Mouse (Mus musculus) MN1 (cell line): ENCODE results near the gene Catsperd.
"Not testable (repeated sequence)": the region's sequence is repeated elsewhere in the genome, so short reads cannot be mapped to it uniquely, and the experiment has no call there.

Experiments
- DNase-seq: peaks from one replicate; pipeline ENCODE4 v3.0.0-alpha.2; 2016; ENCODE audit warnings: low spot score

Catsperd gene

DNA sequence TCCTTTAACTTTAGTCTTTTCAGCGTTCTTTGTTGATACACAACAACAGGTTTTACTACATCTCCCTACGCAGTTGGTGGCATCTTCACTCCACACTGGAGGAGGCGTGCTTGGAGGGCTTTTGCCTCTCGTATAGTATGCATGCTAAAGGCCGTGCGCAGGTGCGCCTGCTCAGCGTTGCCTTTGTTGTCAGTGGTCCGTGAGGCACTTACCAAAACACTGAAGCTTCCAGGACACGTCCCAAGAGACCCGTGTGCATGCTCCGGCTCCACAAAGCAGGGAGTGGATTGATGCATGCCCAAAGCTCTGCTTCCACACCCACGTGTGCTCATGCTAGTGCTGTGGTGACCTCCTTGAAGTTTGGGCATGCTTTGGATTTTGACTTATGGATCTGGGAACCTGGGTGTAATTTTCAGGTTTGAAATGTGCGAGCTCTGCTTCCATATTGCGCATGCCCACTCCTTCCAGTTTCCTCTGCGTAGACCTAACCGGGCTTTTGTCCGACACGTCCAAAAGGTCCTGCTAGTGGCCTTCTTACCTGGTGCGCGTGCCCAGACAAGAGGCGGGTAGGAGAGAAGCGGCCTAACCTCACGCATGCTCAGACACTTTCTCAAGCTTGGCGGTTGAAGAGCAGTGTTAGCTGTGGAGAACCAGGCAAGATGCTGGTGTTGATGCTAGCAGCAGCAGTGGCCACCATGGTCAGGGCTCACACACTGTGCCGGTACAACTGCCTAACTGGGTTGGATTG is at the start of gene Catsperd:
Gene Catsperd, plus strand, starts transcription at position 614 of the 748 bp plus-strand sequence.
- DNase-seq, result peak; percentile 83

DNA sequence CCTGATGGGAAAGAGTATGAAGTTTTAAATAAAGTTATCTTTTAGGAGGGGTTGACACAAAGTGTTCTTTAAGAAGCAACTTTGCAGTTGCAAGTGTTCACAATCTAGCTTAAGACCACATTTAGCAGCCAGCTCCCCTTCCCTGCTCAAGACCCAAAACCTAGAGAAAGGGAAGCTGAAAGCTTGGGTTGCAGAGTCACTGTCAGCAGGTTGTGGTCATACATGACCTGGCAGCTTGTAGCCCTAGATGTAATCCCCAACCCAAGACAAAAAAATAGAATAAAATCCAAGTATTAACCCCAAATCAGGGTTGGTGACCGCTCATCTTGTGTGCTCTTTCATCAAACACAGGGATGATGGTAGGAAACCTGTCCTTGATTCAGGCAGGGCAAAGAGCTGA is 44.9 kb upstream of the Catsperd start:
- no peak for DNase-seq

DNA sequence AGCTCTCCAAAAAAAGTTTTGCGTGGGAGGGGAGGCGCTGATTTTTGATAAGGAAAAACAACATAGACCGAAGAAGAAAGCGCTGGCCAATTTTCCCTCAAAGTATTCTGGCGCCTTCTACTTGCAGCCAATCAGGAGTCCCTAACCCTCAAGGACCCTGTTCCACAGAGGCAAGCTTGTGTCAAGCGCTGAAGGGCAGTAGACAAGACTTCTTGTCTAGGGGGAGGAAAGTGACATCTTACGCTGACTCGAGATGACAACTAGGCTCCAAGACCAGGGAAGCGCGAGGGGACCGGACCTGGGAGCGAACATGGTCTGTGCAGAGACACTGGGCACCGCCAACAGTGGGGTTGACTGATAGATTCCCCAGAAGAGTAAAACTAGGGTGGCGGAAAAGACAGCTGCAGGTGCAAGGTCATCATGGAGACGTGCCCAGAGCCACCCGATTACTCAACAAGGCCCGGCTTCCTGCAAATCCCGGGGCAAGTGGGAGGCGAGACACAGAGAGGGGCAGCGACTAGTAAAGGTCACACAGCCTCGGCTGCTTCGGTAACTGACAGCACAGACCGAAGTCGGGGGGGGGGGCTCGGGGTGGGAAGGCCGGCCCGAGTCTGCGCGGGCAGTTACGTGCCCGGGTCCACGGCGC is 44.2 kb upstream of the Catsperd start:
- peak; percentile 65 for DNase-seq

DNA sequence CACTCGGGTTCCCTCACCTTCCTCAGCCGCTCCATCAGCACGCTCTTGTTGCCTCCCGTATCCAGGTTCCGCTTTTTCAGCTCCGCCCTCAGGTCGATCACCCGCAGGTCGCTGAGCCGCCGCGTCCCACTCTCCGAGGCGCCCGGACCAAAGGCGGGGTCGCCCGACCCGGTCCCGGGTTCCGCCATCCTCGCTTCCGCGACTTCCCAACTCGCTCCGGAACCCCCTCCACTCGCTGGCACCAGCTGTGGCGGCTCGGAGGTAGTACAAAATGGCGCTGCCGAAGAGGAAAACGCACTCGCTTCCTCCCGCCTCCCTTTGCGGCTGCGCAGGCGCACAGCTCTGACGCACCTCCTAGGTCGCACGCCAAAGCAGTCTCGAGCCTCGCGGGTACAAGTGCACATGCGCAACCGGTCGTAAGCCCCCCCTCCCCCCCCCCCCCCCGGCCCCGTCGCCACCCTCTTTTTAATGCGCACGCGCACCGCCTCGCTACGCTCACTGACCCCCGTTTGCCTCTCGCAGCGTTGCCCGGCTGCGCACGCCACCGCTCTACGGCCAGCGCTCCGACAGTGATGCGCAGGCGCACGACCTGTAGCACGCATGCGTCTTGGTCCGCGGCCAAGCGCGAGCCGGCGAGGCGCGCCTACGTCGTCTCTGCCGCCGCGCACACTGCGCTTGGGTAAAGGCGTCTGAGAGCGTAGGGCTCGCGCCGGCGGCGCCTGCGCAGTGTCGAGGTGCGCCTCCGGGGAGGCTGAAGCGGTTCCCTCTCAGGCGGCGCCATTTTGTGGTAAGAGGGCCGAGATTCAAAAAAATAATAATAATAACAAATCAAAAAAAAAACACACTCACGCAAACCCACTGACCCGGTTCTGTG is 43.4 kb upstream of the Catsperd start, which contains the start of the genes Safb2 and Safb:
Gene Safb2, minus strand, starts transcription at position 329 of the 874 bp plus-strand sequence.
Gene Safb, plus strand, starts transcription at position 569 of the 874 bp plus-strand sequence.
- peak; percentile 100 for DNase-seq

DNA sequence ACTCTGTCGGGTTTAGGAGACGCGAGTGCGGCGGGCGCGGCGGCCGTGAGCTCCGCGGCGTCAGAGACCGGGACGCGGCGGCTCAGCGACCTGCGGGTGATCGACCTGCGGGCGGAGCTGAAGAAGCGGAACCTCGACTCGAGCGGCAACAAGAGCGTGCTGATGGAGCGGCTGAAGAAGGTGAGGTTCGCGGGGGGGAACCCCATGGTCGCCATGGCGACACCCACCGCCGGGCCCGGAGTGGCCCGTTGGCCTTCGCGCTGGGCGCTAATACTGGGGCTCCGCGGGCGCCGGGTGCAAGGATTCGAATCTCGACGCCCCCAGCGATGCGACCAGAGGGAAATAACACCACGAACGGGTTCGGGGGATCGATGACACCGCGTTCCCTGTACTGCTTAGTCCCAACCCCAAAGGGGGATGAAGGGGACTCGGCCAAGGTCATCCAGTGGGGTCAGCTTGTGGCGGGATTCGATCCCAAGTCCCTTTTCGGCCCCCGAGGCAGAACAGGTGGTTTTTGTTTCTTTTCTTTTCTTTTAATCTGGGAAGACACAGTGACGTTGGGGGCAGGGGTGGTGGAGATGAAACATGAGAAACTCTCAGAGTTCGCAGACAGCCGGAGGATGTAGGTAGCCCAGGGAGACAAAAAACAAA is 42.6 kb upstream of the Catsperd start:
- DNase-seq, result peak; percentile 68

DNA sequence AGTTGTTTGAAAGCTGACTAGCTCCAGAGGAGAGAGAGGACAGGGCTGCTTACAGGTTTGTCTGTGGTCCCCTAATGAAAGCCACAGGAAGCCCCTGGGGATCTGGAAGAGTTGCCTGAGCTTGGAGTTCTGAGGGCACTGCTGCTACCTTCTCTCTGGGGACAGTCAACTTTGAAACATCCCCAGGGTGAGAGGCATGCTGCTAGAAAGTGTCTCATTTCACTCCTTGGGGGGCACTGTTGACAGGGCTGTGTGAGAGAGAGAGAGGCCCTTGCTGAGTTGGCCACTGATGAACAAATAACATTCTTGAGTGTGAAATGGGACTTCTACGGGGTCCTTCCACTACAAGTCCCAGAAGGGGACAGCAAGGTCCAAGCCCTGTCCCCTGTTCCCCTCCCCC is 40.2 kb upstream of the Catsperd start:
- no peak for DNase-seq

DNA sequence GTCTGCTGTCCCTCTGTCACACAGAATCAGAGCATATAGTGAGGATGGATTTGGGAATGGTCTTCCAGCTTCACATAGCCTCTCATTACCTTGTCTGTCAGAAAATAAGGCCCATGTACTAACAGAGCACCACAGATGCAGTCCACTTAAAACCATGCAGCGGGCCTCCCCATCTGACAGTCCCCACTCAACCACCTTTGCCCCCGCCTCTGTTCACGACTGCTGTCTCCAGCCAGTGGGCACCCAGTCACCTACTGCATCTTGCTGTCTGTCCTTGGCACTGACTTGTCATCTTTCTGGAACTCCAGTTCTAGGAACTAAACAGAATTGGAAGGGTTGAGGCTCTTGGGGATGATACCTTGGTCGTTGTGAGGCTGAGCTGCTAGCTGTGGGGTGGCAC is 39.0 kb upstream of the Catsperd start:
- DNase-seq, result no peak

DNA sequence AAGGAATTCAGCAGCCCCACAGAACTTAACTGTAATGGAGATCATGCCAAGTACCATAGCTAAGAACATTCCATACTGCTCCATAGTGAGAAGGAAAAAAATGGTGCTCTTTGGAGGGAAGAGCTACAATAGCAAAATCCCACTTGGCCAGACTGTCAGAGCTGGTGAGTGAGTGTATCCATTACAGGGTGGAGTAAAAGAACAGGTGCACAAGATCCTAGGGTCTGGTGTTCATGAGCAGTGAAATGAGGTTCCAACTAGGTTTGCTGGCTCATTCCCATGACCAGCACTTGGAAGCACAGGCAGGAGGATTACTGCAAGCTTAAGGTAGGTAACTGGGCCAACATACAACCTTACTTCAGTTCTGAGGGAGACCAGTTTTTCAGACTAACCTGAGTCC is 35.4 kb upstream of the Catsperd start:
- no peak for DNase-seq

DNA sequence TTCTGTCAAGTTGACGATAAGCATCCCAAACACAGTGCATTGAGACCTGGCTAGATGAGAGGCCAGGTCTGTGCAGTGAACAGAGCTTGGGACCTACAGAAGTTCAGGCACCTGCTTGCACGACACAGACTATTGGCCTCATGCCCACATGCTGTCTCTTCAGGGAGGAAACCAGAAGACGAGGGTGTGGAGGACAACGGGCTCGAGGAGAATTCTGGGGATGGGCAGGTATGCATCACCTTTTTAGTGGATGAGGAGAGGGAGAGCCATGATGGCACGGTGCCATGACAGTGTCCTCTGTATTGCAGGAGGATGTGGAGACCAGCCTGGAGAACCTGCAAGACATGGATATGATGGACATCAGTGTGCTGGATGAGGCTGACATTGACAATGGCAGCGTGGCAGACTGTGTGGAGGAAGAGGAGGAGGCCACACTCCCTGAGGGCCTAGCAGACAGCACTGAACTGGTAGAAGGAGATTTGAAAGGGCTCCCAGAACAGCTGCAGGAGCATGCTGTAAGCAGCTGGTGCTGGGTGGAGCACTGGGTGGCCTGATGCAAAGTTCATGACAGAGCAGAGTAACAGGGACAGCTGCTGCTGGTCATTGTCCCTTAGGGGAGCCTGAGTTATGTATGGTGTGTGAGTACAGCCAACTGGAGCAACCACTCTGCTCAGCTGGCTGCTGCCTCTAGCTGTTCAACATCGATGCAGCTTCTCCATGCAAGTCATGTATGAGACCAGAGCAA is 34.2 kb upstream of the Catsperd start:
- no peak for DNase-seq

DNA sequence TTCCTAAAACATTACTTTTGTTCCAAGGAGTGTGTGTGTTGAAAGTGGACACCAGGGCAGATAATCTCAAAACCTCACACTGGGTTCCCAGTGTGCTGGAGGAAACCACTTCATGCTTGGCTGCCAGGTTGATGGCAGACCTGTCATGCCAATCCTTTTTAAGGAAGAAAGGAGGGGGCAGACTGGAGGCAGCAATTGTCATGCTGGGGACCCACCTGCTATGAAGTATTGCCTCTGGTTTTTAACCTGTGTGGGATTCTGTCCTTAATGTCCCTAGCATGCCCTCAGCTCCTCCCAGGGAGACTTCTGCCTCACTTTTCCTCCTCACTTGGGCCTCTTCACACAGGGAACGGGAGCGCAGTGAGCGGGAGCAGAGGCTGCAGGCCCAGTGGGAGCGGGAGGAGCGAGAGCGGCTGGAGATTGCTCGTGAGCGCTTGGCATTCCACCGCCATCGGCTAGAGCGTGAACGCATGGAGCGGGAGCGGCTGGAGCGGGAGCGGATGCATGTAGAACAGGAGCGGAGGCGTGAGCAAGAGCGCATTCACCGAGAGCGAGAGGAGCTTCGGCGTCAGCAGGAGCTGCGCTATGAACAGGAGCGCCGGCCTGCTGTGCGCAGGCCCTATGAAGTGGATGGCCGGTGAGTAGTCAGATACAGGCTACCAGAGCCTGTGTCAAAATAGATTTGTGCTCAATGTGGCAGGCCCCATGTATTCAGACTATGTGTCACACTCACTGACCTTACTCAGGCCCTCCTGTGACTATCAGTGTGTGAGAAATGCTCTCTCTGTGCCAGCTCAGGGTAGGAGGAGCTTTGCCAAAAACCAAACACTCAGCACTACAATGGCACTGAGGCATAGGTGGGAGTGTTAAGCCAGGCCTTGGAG is 24.5 kb upstream of the Catsperd start:
- DNase-seq, result no peak

DNA sequence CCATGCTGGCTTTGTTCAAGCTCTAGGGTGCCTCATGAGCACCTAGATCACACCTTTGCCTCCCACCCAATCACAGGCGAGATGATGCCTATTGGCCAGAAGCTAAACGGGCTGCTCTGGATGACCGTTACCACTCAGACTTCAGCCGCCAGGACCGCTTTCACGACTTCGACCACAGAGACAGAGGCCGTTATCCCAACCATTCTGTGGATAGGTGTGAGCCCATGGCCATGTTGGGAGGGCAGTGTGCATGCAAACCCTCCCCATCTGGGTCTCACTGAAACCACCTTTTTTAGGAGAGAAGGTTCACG is 23.9 kb upstream of the Catsperd start:
- no peak for DNase-seq

DNA sequence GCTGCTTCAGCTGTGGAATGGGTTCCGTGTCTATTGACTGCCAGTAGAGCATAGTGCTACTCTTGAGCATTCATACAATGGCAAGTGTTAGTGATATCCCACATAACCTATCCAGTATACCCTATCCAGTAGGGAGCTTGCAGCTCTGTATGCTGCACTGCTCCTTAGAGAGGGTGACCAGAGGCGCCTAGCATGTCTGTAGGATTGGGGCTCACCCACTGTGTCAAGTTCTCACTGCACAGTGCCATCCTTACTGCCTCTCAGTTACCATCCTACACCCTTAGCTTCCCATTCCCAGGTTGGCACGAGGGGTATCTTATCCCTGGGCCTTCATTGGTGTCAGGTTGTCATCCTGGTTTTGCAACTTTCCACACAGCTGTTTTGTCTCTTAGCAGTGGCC is 23.5 kb upstream of the Catsperd start:
- no peak for DNase-seq

DNA sequence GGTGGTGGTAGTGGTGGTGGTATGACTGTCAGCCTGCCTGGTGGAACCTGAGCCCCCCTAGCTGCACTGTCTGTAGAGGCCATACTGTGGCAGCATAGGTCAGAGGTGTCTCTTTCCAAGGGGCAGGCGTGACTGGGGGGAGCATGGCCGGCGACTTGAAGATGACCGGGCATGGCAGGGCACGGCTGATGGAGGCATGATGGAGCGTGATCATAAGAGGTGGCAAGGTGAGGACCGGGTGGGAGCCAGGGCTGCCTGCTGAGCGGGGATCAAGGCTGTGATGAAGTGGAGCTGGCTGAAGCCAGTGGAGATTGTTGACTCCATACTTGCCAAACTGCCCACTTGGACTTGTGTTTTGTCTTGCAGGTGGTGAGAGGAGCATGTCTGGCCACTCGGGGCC is 22.5 kb upstream of the Catsperd start:
- no peak for DNase-seq

DNA sequence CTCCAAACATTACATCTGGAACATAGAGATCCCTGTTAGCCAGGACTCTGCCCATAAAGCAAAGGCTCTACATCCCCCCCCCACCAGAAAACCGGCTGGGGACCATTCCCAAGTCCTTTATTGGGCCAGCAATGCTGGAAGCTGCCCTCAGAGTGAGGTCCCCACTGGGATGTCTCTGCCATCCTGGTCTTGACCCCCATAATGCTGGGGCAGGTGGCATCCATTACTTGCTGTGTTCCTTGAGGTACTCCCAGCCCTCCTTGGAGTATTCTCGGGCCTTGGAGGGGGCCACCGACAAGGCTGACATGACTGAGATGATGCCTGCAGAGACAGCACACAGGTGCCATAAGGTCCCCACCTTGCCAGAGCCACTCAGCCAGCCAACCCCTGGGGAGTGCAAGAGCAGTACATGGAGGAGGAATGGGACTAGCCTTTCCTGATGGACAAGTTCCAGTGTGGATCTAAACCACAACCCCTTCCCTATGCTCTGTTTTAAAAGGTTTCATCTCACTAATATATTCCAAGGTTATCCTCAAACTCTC is 20.4 kb upstream of the Catsperd start:
- DNase-seq, result no peak

DNA sequence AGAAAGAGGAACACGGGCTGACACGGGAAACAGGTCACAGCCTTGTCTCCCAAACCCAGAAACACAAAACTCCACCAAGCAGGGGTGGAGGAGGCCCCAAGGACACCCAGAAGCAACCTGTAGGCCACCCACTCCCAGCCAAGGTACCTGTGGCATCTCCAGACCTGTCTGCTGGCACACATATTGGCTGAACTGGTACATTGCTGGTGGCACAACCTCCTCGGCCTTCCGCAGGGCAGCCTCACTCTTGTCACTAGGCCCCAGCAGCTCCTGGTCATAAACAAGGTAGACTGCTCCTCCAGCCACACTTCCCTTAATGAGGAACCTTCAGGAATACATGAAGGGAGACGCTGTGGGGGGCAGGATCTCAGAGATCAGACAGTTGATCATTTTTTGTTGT is 19.2 kb upstream of the Catsperd start:
- DNase-seq, result no peak

DNA sequence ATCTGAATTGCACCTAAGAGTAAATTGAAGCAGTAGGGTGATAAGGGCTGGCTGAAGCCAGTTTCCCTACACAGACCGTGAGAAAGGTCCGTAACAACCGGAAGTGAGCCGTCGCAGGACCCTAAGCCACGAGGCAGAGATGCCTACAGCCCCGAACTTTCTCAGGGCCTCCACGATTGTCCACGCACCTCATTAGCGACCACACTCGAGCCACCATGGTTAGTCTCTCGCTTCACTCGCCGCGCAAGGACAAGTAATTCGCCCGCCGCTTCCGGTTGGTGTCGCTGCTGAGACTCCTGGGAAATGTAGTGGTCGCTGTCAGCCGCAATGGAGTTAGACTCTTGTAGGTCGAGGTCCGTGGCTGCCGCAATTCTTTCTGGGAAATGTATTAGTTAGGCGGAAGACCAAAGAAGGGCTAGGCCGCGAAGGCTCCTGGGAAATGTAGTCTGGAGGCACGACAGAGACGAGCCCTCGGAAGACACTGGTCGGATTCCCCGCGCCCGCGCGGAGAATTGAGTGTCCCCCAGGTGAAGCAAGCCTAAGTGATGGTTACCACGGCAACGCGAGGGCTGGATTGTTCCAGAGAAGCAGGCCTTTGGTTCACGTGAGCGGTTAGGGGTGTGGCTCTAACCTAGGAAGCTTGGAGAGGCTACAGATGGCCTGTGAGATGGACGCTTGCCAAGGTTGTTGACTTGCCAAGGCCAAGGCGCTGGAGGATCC is 18.3 kb upstream of the Catsperd start, which contains the start of gene 2410015M20Rik:
Gene 2410015M20Rik, minus strand, starts transcription at position 320 of the 720 bp plus-strand sequence.
- peak; percentile 100 for DNase-seq

DNA sequence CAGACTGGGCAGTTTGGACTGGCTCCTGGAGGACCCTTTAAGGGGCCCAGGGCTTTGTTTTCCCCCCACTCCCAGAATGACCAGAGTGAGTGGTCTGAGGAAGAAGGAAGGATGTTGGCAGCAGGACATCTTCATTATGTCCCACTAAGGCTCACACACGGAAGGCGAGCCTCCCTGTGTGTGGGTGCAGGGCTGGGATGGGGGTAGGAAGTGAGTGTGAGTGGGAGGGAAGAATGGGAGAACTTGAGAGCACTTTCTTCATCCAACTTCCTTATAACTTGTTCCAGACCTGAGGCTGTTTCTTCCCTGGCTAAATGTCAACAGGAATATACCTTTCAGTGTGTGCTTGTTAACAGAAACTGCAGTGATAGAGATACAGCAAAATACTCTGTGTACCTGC is 16.6 kb upstream of the Catsperd start:
- no peak for DNase-seq

DNA sequence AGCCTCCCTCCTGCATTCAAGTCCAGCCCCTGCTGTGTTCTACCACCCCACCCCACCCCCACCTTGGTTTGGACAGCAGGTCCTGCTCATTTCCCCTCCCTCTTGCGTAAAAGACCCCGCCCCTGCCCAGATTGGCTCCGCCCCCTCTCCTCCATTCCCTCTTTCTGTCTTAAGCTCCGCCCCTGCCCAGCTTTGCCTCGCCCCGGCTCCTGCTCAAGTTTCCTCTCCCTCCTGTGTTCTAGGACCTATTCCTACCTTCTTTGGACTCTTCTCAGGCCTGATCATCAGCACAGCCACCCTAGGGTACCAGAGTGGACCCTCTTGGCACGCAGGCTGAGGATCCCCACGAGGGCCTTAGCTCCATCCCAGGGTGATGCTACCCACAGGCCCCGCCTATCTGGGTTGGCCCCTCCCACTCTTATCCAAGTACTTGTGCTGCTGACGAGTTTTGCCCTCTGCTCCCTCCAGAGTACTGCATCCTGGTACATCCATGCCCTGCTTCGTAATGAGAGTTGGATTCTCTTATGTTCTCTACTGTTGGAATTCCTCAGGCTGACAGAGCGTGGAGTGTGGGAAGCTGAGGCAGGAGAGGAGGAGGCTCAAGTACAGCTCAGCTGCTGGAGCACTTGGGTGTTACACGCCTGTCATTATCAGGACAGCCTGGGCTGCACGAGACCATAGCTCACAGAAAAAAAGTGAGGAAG is 15.9 kb upstream of the Catsperd start:
- no peak for DNase-seq

DNA sequence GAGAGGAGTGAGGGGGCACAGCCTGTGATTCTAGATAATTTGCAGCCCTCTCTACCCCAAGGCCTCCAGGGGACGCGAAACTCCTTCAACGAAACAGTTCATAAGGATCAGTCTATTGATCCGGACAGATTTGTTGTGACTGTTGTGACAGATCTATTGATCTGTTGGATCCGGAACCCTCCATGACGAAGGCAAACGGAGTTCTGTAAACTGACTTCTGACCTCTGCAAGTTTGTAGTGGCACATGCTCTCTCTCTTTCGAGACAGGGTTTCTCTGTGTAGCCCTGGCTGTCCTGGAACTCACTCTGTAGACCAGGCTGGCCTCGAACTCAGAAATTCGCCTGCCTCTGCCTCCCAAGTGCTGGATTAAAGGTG is 15.4 kb upstream of the Catsperd start:
- not testable (repeated sequence) for DNase-seq
